Mouse (Mus musculus): ENCODE data around the gene Ripor2. TPM values are rescaled to one million over a fixed set of nuclear protein-coding genes. Genes with fewer than 3 reads are reported as not detected.

Ripor2 gene
- total RNA-seq, 1 experiment from 2014 or later = 2.5 TPM

- no peak for DNase-seq
Observed at GRCm38 (mm10) chr13:24712581-24713130, 130.7 kb downstream of the Ripor2 start.

- peak; percentile 90 for DNase-seq
Observed at GRCm38 (mm10) chr13:24713434-24714000, 131.5 kb downstream of the Ripor2 start.

GRCm38 (mm10) chr13:24714360-24714885 is 132.4 kb downstream of the Ripor2 start:
- DNase-seq = no peak

- DNase-seq = no peak
Observed at GRCm38 (mm10) chr13:24715601-24716000, 133.6 kb downstream of the Ripor2 start.

GRCm38 (mm10) chr13:24716441-24716840 is 134.5 kb downstream of the Ripor2 start:
- no peak for DNase-seq

- DNase-seq = no peak
Observed at GRCm38 (mm10) chr13:24717677-24718076, 135.7 kb downstream of the Ripor2 start.

- DNase-seq = peak; percentile 54
Observed at GRCm38 (mm10) chr13:24721502-24721901, 139.5 kb downstream of the Ripor2 start.

GRCm38 (mm10) chr13:24723699-24724394 is 141.9 kb downstream of the Ripor2 start:
- no peak for DNase-seq

GRCm38 (mm10) chr13:24724395-24724759 is 142.4 kb downstream of the Ripor2 start:
- DNase-seq = no peak

- DNase-seq = no peak
Observed at GRCm38 (mm10) chr13:24729128-24729527, 147.1 kb downstream of the Ripor2 start.

GRCm38 (mm10) chr13:24734502-24734901 is 152.5 kb downstream of the Ripor2 start:
- DNase-seq = no peak

GRCm38 (mm10) chr13:24735608-24736131 is 153.7 kb downstream of the Ripor2 start:
- no peak for DNase-seq

GRCm38 (mm10) chr13:24741028-24741427 is 159.0 kb downstream of the Ripor2 start, which contains the start of gene Armh2:
Gene Armh2 (plus strand): TSS chr13:24741232.
- DNase-seq = no peak

GRCm38 (mm10) chr13:24747823-24748222 is 165.8 kb downstream of the Ripor2 start:
- DNase-seq = no peak

GRCm38 (mm10) chr13:24750807-24751206 is 168.8 kb downstream of the Ripor2 start:
- DNase-seq = no peak

- DNase-seq = no peak
Observed at GRCm38 (mm10) chr13:24751396-24751795, 169.4 kb downstream of the Ripor2 start.

GRCm38 (mm10) chr13:24756756-24757155 is 174.8 kb downstream of the Ripor2 start:
- DNase-seq = no peak

GRCm38 (mm10) chr13:24757820-24758564 is 176.0 kb downstream of the Ripor2 start:
- DNase-seq = no peak

- DNase-seq = no peak
Observed at GRCm38 (mm10) chr13:24759451-24759850, 177.5 kb downstream of the Ripor2 start.

GRCm38 (mm10) chr13:24760351-24760870 is 178.4 kb downstream of the Ripor2 start:
- DNase-seq = no peak

GRCm38 (mm10) chr13:24761083-24761402 is 179.1 kb downstream of the Ripor2 start:
- no peak for DNase-seq

Data from adrenal gland, postnatal 25 days (tissue).